Mouse (Mus musculus) midbrain, postnatal 0 days (tissue): ENCODE results near the gene Slc2a6. TPM values are rescaled to one million over a fixed set of nuclear protein-coding genes. Genes with fewer than 3 reads are reported as not detected.

ENCODE experiments used
- ATAC-seq: fragments of 200-750 bp; cut with Nextera tagmentation; 2 replicates; pipeline ENCODE4 v1.8.0; 2017; ENCODE audit warnings: moderate number of reproducible peaks, mild to moderate bottlenecking, moderate TSS enrichment, moderate library complexity; ENCODE audit not compliant: low FRiP score
- DNase-seq: peaks from one replicate; pipeline ENCODE4 v3.0.0-alpha.2; 2015; ENCODE audit warnings: low spot score
- H3K27ac ChIP-seq: fragments of 300-500 bp; sonication (generic); 2 replicates; pipeline ENCODE4 v1.5.1; 2014; ENCODE audit warnings: low read depth, mild to moderate bottlenecking, low read length, mixed read lengths
- H3K27me3 ChIP-seq: fragments of 300-500 bp; sonication (generic); 2 replicates; pipeline ENCODE4 v1.6.1; 2014; ENCODE audit warnings: low read length, control low read depth, mixed read lengths; ENCODE audit not compliant: insufficient read depth
- H3K36me3 ChIP-seq: fragments of 300-500 bp; sonication (generic); 2 replicates; pipeline ENCODE4 v1.6.1; 2014; ENCODE audit warnings: low read length, control low read depth, mixed read lengths; ENCODE audit not compliant: insufficient read depth
- H3K4me1 ChIP-seq: fragments of 300-500 bp; sonication (generic); 2 replicates; pipeline ENCODE4 v1.6.1; 2014; ENCODE audit warnings: mild to moderate bottlenecking, control low read depth, antibody characterized with exemption, low read length, mixed read lengths; ENCODE audit not compliant: insufficient read depth
- H3K4me2 ChIP-seq: fragments of 300-500 bp; sonication (generic); 2 replicates; pipeline ENCODE4 v1.6.1; 2014; ENCODE audit warnings: low read depth, mild to moderate bottlenecking, low read length, mixed read lengths; ENCODE audit not compliant: poor library complexity, severe bottlenecking
- H3K4me3 ChIP-seq: fragments of 300-500 bp; sonication (generic); 2 replicates; pipeline ENCODE4 v1.5.1; 2014; ENCODE audit warnings: low read depth, mild to moderate bottlenecking, low read length, moderate library complexity
- H3K9ac ChIP-seq: fragments of 300-500 bp; sonication (generic); replicated peaks from 2 replicates; pipeline ENCODE4 v1.6.1; 2014; ENCODE audit warnings: mild to moderate bottlenecking, low read length, moderate library complexity, mixed read lengths; ENCODE audit not compliant: poor library complexity, severe bottlenecking
- H3K9me3 ChIP-seq: fragments of 300-500 bp; sonication (generic); 2 replicates; pipeline ENCODE4 v1.6.1; 2016; ENCODE audit warnings: low read length, control low read depth
- CTCF ChIP-seq: IDR thresholded peaks from 2 replicates; pipeline ENCODE4 v1.5.1; 2016; ENCODE audit warnings: antibody characterized with exemption, mild to moderate bottlenecking
- WGBS: fragments of 180-500 bp; shearing (Covaris S2); extraction: QIAGEN DNeasy Blood & Tissue Kit; methylation state at CpG from one replicate; pipeline ENCODE4 v1.1.7; 2014; 5-methylcytosine and 5-hydroxymethylcytosine counted together
- polyA plus RNA-seq: library from polyadenylated mRNA; unstranded; fragments of >200 nt; fragmentation: Nextera tagmentation; extraction: Ambion mirVana; gene quantifications from 2 replicates; pipeline ENCODE4 v1.2.1, GENCODE M21; 2015
- total RNA-seq: library from RNA; depleted of rRNA; stranded (reverse); fragments of >200 nt; gene quantifications from 2 replicates; pipeline ENCODE4 v1.2.3, GENCODE M21; 2014

Slc2a6 gene
- total and polyA plus RNA-seq, 2 experiments from 2014 or later = 14.4 to 23.8 TPM

DNA sequence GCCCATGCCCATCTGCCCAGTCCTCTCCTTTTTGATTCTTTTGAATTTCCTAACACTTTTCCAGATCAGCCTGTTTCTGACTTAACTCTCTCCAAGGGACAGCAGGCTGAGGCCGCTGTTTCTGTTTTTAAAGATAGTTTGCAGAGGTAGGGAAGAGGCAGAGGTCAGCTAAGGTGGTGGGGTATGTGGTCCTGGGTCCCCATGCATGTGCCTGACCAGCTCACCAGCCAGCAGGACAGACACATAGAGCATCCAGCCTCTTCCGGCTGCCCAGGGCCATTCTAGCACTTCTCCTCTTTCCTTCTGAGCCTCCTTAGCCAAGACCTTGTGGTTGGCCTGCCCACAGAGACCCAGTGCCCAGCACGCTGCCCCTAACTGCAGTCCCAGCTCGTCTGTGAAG is 30.5 kb upstream of the Slc2a6 start:
- Histone ChIP-seq H3K36me3 (no peaks in the 10 kb centered on the region), H3K27me3 (no peaks in the 10 kb centered on the region), H3K4me1 (no peaks in the 10 kb centered on the region), H3K27ac (no peak overlapping the region), H3K4me2 (no peak overlapping the region), H3K9me3 (no peaks in the 10 kb centered on the region), H3K4me3 (no peak overlapping the region), H3K9ac (no peak overlapping the region)
- 59% methylated on average over 4 of the region's 4 CpGs for WGBS
- no peak for TF ChIP-seq CTCF
- ATAC-seq (no peak), DNase-seq (no peak)

DNA sequence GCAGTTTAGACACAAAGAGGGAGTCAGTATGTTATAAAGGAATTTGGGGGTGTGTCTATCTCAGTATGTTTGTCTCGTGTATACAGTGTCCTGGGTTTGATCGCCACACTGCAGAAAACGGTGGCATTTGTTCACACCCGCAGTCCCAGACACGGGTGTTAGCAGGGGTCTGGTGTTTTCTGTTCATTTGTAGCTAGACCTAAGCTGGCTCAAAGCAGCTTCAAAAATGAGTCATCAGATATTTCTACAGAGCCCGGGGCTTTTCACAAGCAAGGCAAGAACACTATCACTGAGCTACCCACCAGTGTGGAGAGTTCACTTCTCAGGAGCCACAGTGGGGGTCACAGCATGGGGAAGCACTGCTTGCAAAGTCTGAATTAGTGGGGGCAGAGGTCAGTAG is 21.6 kb upstream of the Slc2a6 start:
- no peaks in the 10 kb centered on the region for H3K36me3 ChIP-seq
- H3K27ac ChIP-seq = no peak overlapping the region
- WGBS = 23% methylated on average over 6 of the region's 6 CpGs
- no peak overlapping the region for H3K4me2 ChIP-seq
- H3K4me3 ChIP-seq = no peak overlapping the region
- TF ChIP-seq CTCF = no peak
- no peaks in the 10 kb centered on the region for H3K4me1 ChIP-seq
- ATAC-seq = no peak
- no peaks in the 10 kb centered on the region for H3K9me3 ChIP-seq
- H3K9ac ChIP-seq = no peak overlapping the region
- no peaks in the 10 kb centered on the region for H3K27me3 ChIP-seq
- no peak for DNase-seq

DNA sequence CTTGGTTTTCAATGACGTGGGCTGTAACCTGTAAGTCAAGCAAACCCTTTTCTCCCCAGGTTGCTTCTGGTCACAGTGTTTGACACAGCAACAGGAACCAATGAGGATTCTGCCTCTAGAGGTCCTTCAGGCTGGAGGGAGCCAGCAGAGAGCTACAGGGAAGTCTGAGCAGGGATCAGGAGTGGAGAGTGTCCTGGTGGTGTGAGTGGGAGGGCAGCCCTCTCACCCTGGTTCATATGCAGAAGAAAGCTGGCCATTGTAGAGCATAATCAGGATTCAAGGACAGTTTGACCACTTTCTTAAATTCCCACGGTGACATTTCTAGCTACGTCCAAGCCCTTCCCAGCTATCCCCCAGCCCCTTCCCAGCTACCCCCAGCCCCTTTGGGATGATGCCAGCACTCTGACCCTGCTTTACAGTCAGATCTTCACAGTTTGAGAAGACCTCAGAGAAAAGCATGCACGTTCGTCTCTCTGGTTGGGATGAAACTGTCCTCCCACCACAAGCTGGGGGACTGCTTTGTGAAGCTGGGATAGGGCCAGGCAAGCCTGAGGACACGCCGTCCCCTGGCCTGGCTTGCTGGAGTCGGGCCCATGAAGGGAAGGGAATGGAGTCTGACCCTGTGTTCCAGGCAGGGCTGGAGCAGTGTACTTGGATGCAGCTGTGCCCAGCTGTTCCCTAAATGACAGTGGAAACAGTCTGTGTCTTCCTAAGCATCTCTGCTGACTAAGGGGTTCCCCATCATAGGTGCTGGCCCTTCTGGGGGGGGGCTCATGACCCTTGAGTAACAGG is 18.4 kb upstream of the Slc2a6 start:
- Histone ChIP-seq H3K4me1 (no peaks in the 10 kb centered on the region), H3K27ac (no peak overlapping the region), H3K9ac (no peak overlapping the region), H3K4me3 (no peak overlapping the region), H3K36me3 (no peaks in the 10 kb centered on the region), H3K27me3 (no peaks in the 10 kb centered on the region), H3K4me2 (no peak overlapping the region), H3K9me3 (no peaks in the 10 kb centered on the region)
- DNase-seq (peak; percentile 40), ATAC-seq (no peak)
- TF ChIP-seq CTCF = no peak
- WGBS = 52% methylated on average over 8 of the region's 8 CpGs

DNA sequence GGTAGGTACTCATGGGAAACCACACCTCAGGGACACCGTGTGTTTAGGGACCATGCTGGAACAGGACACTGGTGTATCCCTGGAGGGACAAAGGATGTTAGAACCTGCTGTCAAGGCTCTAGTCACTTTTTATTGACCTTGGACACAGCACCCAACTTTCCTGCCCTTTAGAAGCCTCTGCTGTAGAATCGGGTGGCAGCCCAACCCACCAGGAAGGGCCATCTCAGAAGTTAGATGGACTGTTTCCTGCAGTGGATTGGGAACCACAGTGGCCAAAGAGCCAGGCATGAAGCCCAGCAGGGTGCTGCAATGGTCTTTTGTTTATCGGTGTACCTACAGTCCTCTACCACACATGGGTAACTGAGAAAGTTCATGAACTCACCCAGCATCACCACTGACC is 16.8 kb upstream of the Slc2a6 start:
- no peak overlapping the region for H3K27ac ChIP-seq
- TF ChIP-seq CTCF = no peak
- ATAC-seq = no peak
- H3K9me3 ChIP-seq = no peaks in the 10 kb centered on the region
- no peaks in the 10 kb centered on the region for H3K36me3 ChIP-seq
- DNase-seq = no peak
- H3K4me3 ChIP-seq = no peak overlapping the region
- no peak overlapping the region for H3K9ac ChIP-seq
- no peaks in the 10 kb centered on the region for H3K4me1 ChIP-seq
- WGBS = 78% methylated on average over 3 of the region's 3 CpGs
- no peak overlapping the region for H3K4me2 ChIP-seq
- H3K27me3 ChIP-seq = no peaks in the 10 kb centered on the region

DNA sequence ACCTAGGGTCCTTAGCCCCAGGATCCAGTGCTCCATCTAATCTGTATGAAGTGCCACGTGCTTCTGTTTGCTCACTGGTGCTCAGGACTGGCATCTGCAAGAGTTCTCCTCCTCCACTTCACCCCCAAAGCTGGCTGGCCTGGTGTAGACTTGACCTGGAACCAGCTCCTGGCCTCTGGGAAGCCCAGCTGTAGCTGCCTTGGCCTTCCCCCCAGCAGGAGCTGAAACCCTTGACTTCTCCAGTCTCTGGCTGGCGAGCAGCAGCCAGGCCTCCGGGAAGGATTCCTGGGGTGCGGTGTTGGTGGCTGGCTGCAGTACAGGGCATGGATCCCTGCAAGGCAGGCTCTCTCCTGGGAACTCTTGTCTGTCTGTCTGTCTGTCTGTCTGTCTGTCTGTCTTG is 16.4 kb upstream of the Slc2a6 start:
- no peak overlapping the region for H3K4me2 ChIP-seq
- DNase-seq (no peak), ATAC-seq (no peak)
- 68% methylated on average over 4 of the region's 4 CpGs for WGBS
- H3K4me3 ChIP-seq = no peak overlapping the region
- no peak overlapping the region for H3K27ac ChIP-seq
- no peak for TF ChIP-seq CTCF
- H3K9me3 ChIP-seq = no peaks in the 10 kb centered on the region
- no peaks in the 10 kb centered on the region for H3K36me3 ChIP-seq
- H3K9ac ChIP-seq = no peak overlapping the region
- no peaks in the 10 kb centered on the region for H3K27me3 ChIP-seq
- H3K4me1 ChIP-seq = no peaks in the 10 kb centered on the region

DNA sequence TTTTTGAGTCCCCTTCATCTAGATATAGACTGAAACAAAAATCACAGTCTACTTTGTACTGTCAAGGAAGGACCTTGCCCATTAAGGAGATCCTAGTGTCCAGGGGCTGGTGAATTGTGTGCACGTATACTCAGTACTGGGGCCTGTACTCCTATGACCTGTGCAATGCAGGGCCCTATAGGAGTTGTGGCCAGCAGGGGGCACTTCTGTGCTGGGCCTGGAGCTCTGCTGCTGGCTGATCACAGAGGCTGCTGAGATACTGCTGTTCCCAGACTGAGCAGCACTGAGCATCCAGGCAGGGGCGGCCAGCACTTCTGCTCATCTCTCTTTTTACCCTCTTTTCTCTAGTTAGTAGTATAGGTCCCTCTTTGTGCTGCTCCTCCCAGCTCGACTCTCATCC is 15.7 kb upstream of the Slc2a6 start:
- WGBS = 24% methylated on average over 3 of the region's 3 CpGs
- no peak overlapping the region for H3K4me2 ChIP-seq
- no peak overlapping the region for H3K4me3 ChIP-seq
- no peak overlapping the region for H3K27ac ChIP-seq
- H3K9me3 ChIP-seq = no peaks in the 10 kb centered on the region
- TF ChIP-seq CTCF = peak; percentile 93
- no peaks in the 10 kb centered on the region for H3K36me3 ChIP-seq
- DNase-seq (peak; percentile 90), ATAC-seq (peak; percentile 76)
- no peaks in the 10 kb centered on the region for H3K27me3 ChIP-seq
- no peaks in the 10 kb centered on the region for H3K4me1 ChIP-seq
- H3K9ac ChIP-seq = no peak overlapping the region
